Mouse (Mus musculus) forebrain, embryonic 13.5 days (tissue): ENCODE measurements around the gene Cacng4. TPM values are rescaled to one million over a fixed set of nuclear protein-coding genes. Genes with fewer than 3 reads are reported as not detected.

Experiments
- ATAC-seq: fragments of 200-750 bp; cut with Nextera tagmentation; 2 replicates; pipeline ENCODE4 v1.8.0; 2017
- H3K27ac ChIP-seq: fragments of 300-500 bp; sonication (generic); 2 replicates; pipeline ENCODE4 v1.5.1; 2015; ENCODE audit warnings: inconsistent platforms, mild to moderate bottlenecking, moderate library complexity
- H3K27me3 ChIP-seq: fragments of 300-500 bp; sonication (generic); 2 replicates; pipeline ENCODE4 v1.6.1; 2015; ENCODE audit warnings: mild to moderate bottlenecking, inconsistent platforms
- H3K36me3 ChIP-seq: fragments of 300-500 bp; sonication (generic); 2 replicates; pipeline ENCODE4 v1.6.1; 2015; ENCODE audit warnings: mild to moderate bottlenecking, inconsistent platforms; ENCODE audit not compliant: poor library complexity, severe bottlenecking
- H3K4me1 ChIP-seq: fragments of 300-500 bp; sonication (generic); 2 replicates; pipeline ENCODE4 v1.6.1; 2015; ENCODE audit warnings: inconsistent platforms
- H3K4me2 ChIP-seq: fragments of 300-500 bp; sonication (generic); 2 replicates; pipeline ENCODE4 v1.6.1; 2015; ENCODE audit warnings: inconsistent platforms, mild to moderate bottlenecking, moderate library complexity
- H3K4me3 ChIP-seq: fragments of 300-500 bp; sonication (generic); 2 replicates; pipeline ENCODE4 v1.5.1; 2015; ENCODE audit warnings: mild to moderate bottlenecking, inconsistent platforms
- H3K9ac ChIP-seq: fragments of 300-500 bp; sonication (generic); 2 replicates; pipeline ENCODE4 v1.6.1; 2015; ENCODE audit warnings: mild to moderate bottlenecking, inconsistent platforms
- H3K9me3 ChIP-seq: fragments of 300-500 bp; sonication (generic); replicated peaks from 2 replicates; pipeline ENCODE4 v1.6.1; 2016; ENCODE audit warnings: inconsistent platforms
- WGBS: fragments of 180-500 bp; shearing (Covaris S2); methylation state at CpG from one replicate; pipeline ENCODE4 v1.1.7; 2015; 5-methylcytosine and 5-hydroxymethylcytosine counted together
- polyA plus RNA-seq: library from polyadenylated mRNA; unstranded; fragments of >200 nt; fragmentation: Nextera tagmentation; extraction: Ambion mirVana; gene quantifications from 2 replicates; pipeline ENCODE4 v1.2.1, GENCODE M21; 2015

Gene Cacng4
- polyA plus RNA-seq, 1 experiment from 2014 or later, result 23.1 TPM

DNA sequence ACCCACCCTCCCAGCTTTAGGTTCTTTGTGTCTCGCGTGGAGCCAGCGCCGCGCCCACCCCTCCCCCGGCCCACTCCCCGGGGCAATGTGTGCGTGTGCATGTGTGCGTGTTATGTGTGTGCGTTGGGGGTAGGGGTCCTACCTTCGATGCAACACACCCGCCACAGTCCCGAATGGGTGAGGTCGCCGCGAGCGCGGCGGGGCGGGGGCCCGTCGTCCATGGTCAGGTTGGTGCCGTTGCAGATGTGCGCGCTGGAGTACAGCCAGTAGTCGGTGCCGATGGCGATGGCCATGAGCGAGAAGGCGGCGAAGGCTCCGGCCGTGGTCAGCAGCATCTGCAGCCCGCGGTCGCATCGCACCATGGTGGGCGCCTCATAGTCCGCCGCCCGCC, 259 bp downstream of the Cacng4 start:
- under 1% methylated on average over 34 of the region's 41 CpGs for WGBS
- H3K36me3 ChIP-seq, result peaks cover 11% of the 10 kb centered on the region
- H3K27me3 ChIP-seq, result peaks cover 6% of the 10 kb centered on the region
- peaks cover 39% of the 10 kb centered on the region for H3K4me1 ChIP-seq
- H3K27ac ChIP-seq, result peak overlapping the region; percentile 93
- peak overlapping the region; percentile 87 for H3K9ac ChIP-seq
- H3K9me3 ChIP-seq, result no peaks in the 10 kb centered on the region
- peak overlapping the region; percentile 79 for H3K4me3 ChIP-seq
- peak overlapping the region; percentile 93 for H3K4me2 ChIP-seq
- ATAC-seq, result peak; percentile 43

DNA sequence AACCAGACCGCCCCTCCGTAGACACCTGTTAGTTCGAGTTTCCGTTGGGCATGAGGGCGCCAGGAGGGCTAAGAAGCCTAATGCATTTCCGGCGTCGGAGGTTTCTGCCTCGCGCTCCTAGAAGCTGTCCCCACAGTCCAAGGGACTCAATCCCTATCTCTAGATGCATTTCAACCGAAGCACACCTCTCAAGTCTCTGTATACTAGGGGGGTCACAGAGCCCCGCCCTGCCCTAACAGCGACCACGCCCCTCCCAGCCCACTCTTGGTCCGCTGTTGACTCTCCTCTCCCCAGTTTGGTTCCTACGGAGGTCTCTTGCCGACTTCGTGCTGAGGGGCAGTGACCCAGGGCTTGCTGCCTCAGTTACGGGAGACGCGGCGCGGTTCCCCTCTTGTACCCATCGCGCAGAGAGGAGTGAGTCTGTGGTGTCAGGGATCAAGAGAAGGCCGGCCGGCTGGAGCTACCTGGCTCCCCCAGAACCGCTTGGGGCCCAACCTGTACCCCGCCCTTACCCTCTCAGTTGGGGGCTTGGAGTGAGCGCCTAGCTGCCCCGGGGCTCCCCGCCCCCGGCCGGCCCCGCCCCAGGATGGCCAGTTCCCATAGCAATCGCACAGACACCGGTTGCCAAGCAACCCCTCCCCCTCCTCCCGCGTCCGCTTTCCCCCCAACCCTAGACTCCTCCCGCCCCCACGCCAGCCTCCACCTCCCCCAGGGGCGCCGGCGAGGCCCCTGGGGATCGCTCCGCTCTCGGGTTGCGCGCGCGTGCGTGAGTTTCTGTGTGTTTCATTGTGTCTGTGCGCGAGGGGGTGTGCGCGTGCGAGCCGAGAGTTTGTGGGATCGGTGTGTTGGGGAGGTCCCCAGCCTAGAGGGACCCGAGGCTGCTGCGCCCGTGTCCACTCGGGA, 906 bp downstream of the Cacng4 start:
- Histone ChIP-seq H3K27ac (peak overlapping the region; percentile 93), H3K9ac (peak overlapping the region; percentile 87), H3K36me3 (peaks cover 18% of the 10 kb centered on the region), H3K4me3 (peak overlapping the region; percentile 79), H3K9me3 (no peaks in the 10 kb centered on the region), H3K27me3 (peaks cover 6% of the 10 kb centered on the region), H3K4me2 (peak overlapping the region; percentile 93), H3K4me1 (peaks cover 39% of the 10 kb centered on the region)
- under 1% methylated on average over 58 of the region's 64 CpGs for WGBS
- ATAC-seq, result peak; percentile 57

GRCm38 (mm10) chr11:107792136-107792535, 2.2 kb downstream of the Cacng4 start:
- peaks cover 30% of the 10 kb centered on the region for H3K36me3 ChIP-seq
- H3K4me2 ChIP-seq, result peak overlapping the region; percentile 93
- H3K4me3 ChIP-seq, result peak overlapping the region; percentile 79
- H3K9ac ChIP-seq, result peak overlapping the region; percentile 47
- H3K9me3 ChIP-seq, result no peaks in the 10 kb centered on the region
- H3K27ac ChIP-seq, result peak overlapping the region; percentile 75
- H3K4me1 ChIP-seq, result peaks cover 39% of the 10 kb centered on the region
- peaks cover 4% of the 10 kb centered on the region for H3K27me3 ChIP-seq
- 0 out of 2 replicates have a peak, but pooled peaks have one; percentile 14 for ATAC-seq
- 7% methylated on average over 9 of the region's 9 CpGs for WGBS

GRCm38 (mm10) chr11:107785761-107786160, 8.6 kb downstream of the Cacng4 start:
- Histone ChIP-seq H3K27ac (peak overlapping the region; percentile 14; the same call in 1 of the 2 replicates), H3K27me3 (no peaks in the 10 kb centered on the region), H3K4me3 (no peak overlapping the region), H3K4me1 (0 out of 2 replicates have a peak, but pooled peaks cover 9% of the 10 kb centered on the region), H3K9ac (no peak overlapping the region), H3K4me2 (no peak overlapping the region), H3K9me3 (no peaks in the 10 kb centered on the region), H3K36me3 (peaks cover 35% of the 10 kb centered on the region)
- 84% methylated on average over 3 of the region's 3 CpGs for WGBS
- ATAC-seq, result peak; percentile 27; the same call in 1 of the 2 replicates

GRCm38 (mm10) chr11:107785288-107785687, 9.1 kb downstream of the Cacng4 start:
- H3K27me3 ChIP-seq, result no peaks in the 10 kb centered on the region
- H3K27ac ChIP-seq, result no peak overlapping the region
- 0 out of 2 replicates have a peak, but pooled peaks cover 9% of the 10 kb centered on the region for H3K4me1 ChIP-seq
- H3K4me3 ChIP-seq, result no peak overlapping the region
- H3K9me3 ChIP-seq, result no peaks in the 10 kb centered on the region
- WGBS, result 76% methylated on average over 1 of the region's 1 CpGs
- H3K9ac ChIP-seq, result no peak overlapping the region
- no peak overlapping the region for H3K4me2 ChIP-seq
- ATAC-seq, result no peak; the same call in 1 of the 2 replicates
- peaks cover 35% of the 10 kb centered on the region for H3K36me3 ChIP-seq

DNA sequence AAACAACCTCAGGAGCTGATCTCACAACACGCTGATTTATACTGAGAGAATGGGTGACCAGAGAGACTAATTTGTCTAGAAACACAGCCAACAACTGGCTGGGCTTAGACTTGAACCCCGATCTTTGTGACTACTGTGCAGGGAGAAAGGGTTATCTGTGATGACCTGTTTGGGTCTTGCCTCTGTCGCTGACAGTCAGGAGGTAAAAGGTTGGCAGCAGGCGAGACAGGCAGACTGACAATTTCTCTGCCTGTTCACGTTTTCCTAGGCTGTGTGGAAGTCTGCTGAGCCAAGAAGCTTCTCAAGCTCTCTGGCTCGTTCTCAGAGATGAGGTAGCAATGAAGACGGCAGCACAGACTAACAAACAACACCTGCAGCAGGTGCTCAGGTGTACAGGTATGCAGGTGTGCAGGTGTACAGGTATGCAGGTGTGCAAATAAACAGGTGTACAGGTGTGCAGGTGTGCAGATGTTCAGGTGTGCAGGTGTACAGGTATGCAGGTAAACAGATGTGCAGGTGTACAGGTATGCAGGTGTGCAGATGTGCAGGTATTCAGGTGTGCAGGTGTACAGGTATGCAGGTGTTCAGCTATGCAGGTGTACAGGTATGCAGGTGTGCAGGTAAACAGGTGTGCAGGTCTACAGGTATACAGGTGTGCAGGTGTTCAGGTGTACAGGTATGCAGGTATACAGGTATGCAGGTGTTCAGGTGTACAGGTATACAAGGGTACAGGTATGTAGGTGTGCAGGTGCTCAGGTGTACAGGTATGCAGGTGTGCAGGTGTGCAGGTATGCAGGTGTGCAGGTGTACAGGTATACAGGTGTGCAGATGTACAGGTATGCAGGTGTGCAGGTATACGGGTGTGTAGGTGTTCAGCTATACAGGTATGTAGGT, 10.2 kb downstream of the Cacng4 start:
- Histone ChIP-seq H3K27me3 (no peaks in the 10 kb centered on the region), H3K4me3 (no peak overlapping the region), H3K36me3 (peaks cover 23% of the 10 kb centered on the region), H3K4me1 (peaks cover 19% of the 10 kb centered on the region), H3K4me2 (no peak overlapping the region), H3K9ac (no peak overlapping the region), H3K27ac (no peak overlapping the region), H3K9me3 (no peaks in the 10 kb centered on the region)
- no peak for ATAC-seq
- 90% methylated on average over 8 of the region's 8 CpGs for WGBS

DNA sequence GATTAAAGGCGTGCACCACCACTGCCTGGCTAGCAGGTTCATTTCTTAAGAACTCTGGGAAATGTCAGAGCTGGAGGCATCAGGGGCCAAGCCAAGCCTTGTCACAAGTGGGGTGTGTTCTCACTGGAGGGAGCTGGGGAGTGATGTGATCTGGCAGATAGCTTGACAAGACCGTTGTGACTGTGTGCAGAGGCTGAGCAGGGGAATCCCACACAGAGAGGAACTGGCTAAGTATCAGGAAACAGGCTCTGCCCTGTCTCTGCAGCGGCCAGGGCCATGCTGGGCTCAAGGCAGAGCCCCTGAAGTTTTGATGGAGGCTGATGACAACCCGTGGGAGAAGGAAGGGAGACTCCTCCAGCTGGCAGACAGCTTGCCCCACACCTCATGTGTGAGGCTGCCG, 11.8 kb downstream of the Cacng4 start:
- no peak overlapping the region for H3K27ac ChIP-seq
- no peaks in the 10 kb centered on the region for H3K9me3 ChIP-seq
- peaks cover 9% of the 10 kb centered on the region for H3K36me3 ChIP-seq
- H3K4me2 ChIP-seq, result no peak overlapping the region
- no peak overlapping the region for H3K9ac ChIP-seq
- H3K27me3 ChIP-seq, result no peaks in the 10 kb centered on the region
- ATAC-seq, result no peak
- H3K4me1 ChIP-seq, result peaks cover 34% of the 10 kb centered on the region
- 75% methylated on average over 5 of the region's 5 CpGs for WGBS
- H3K4me3 ChIP-seq, result no peak overlapping the region

- no peak overlapping the region for H3K4me3 ChIP-seq
- no peaks in the 10 kb centered on the region for H3K9me3 ChIP-seq
- 0 out of 2 replicates have a peak overlapping the region, but pooled peaks have one; percentile 9 for H3K9ac ChIP-seq
- no peaks in the 10 kb centered on the region for H3K36me3 ChIP-seq
- H3K27ac ChIP-seq, result peak overlapping the region; percentile 63
- 18% methylated on average over 9 of the region's 9 CpGs for WGBS
- no peak for ATAC-seq
- H3K4me1 ChIP-seq, result peaks cover 66% of the 10 kb centered on the region
- H3K4me2 ChIP-seq, result peak overlapping the region; percentile 10; the same call in 1 of the 2 replicates
- H3K27me3 ChIP-seq, result no peaks in the 10 kb centered on the region
Measured at GRCm38 (mm10) chr11:107778859-107779258, 15.5 kb downstream of the Cacng4 start.

- Histone ChIP-seq H3K36me3 (no peaks in the 10 kb centered on the region), H3K4me2 (peak overlapping the region; percentile 33), H3K9ac (no peak overlapping the region), H3K27me3 (no peaks in the 10 kb centered on the region), H3K9me3 (no peaks in the 10 kb centered on the region), H3K27ac (peak overlapping the region; percentile 15; the same call in 1 of the 2 replicates), H3K4me1 (peaks cover 70% of the 10 kb centered on the region), H3K4me3 (no peak overlapping the region)
- WGBS, result 32% methylated on average over 12 of the region's 12 CpGs
- no peak for ATAC-seq
Measured at GRCm38 (mm10) chr11:107777487-107777886, 16.9 kb downstream of the Cacng4 start.

DNA sequence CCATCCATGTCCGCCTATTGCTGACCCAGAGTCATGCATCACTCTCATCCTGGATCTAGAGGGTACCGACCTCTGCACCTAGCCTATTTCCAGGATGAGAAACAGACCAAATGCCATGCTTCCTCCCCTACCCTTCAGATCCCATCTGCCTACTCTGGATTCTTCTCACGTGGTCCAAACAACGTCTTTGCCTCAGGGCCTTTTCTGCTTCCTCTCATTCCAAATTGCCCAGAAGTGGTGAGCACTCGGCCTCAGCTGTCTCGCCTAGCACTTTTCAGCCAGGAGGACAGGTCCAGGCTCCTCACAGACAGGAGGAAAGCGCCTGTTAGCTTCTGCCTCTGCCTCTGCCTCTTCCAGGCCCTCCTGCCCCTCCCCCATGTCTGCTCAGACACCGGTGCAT, 21.0 kb downstream of the Cacng4 start:
- WGBS, result 68% methylated on average over 8 of the region's 8 CpGs
- no peak overlapping the region for H3K9ac ChIP-seq
- no peak overlapping the region for H3K4me2 ChIP-seq
- no peak for ATAC-seq
- H3K27me3 ChIP-seq, result no peaks in the 10 kb centered on the region
- H3K9me3 ChIP-seq, result no peaks in the 10 kb centered on the region
- peaks cover 76% of the 10 kb centered on the region for H3K4me1 ChIP-seq
- H3K36me3 ChIP-seq, result 0 out of 2 replicates have a peak, but pooled peaks cover 3% of the 10 kb centered on the region
- H3K4me3 ChIP-seq, result no peak overlapping the region
- H3K27ac ChIP-seq, result no peak overlapping the region

- H3K9me3 ChIP-seq, result no peaks in the 10 kb centered on the region
- no peak overlapping the region for H3K4me3 ChIP-seq
- H3K27me3 ChIP-seq, result no peaks in the 10 kb centered on the region
- no peak overlapping the region for H3K27ac ChIP-seq
- H3K36me3 ChIP-seq, result 0 out of 2 replicates have a peak, but pooled peaks cover 3% of the 10 kb centered on the region
- no peak overlapping the region for H3K9ac ChIP-seq
- H3K4me1 ChIP-seq, result peaks cover 74% of the 10 kb centered on the region
- 68% methylated on average over 6 of the region's 6 CpGs for WGBS
- no peak overlapping the region for H3K4me2 ChIP-seq
- no peak for ATAC-seq
Measured at GRCm38 (mm10) chr11:107772002-107772401, 22.4 kb downstream of the Cacng4 start.
